Mouse (Mus musculus) kidney, embryonic 15.5 days (tissue): ENCODE measurements at regions not wholly inside any gene's neighbourhood (a gene's known extent, or its start where the extent isn't known, plus 50 kb on each side); places are given as distances from the start of the nearest gene placed in this dataset.

ENCODE experiments used
- ATAC-seq: fragments of 200-750 bp; cut with Nextera tagmentation; replicated peaks from 2 replicates; pipeline ENCODE4 v1.8.0; 2017; ENCODE audit warnings: moderate TSS enrichment; ENCODE audit not compliant: low FRiP score
- H3K27ac ChIP-seq: fragments of 300-500 bp; sonication (generic); 2 replicates; pipeline ENCODE4 v1.5.1; 2015; ENCODE audit warnings: mild to moderate bottlenecking, inconsistent platforms
- H3K27me3 ChIP-seq: fragments of 300-500 bp; sonication (generic); 2 replicates; pipeline ENCODE4 v1.6.1; 2015; ENCODE audit warnings: inconsistent platforms
- H3K36me3 ChIP-seq: fragments of 300-500 bp; sonication (generic); 2 replicates; pipeline ENCODE4 v1.6.1; 2015; ENCODE audit warnings: inconsistent platforms
- H3K4me1 ChIP-seq: fragments of 300-500 bp; sonication (generic); 2 replicates; pipeline ENCODE4 v1.6.1; 2015; ENCODE audit warnings: inconsistent platforms
- H3K4me2 ChIP-seq: fragments of 300-500 bp; sonication (generic); 2 replicates; pipeline ENCODE4 v1.6.1; 2015; ENCODE audit warnings: moderate library complexity, mild to moderate bottlenecking, inconsistent platforms
- H3K4me3 ChIP-seq: fragments of 300-500 bp; sonication (generic); replicated peaks from 2 replicates; pipeline ENCODE4 v1.5.1; 2015; ENCODE audit warnings: mild to moderate bottlenecking, inconsistent platforms
- H3K9ac ChIP-seq: fragments of 300-500 bp; sonication (generic); 2 replicates; pipeline ENCODE4 v1.6.1; 2015; ENCODE audit warnings: mild to moderate bottlenecking, inconsistent platforms
- H3K9me3 ChIP-seq: fragments of 300-500 bp; sonication (generic); replicated peaks from 2 replicates; pipeline ENCODE4 v1.6.1; 2016; ENCODE audit warnings: inconsistent platforms
- WGBS: fragments of 180-500 bp; shearing (Covaris S2); methylation state at CpG from one replicate; pipeline ENCODE4 v1.1.7; 2015; ENCODE audit warnings: mixed read lengths; 5-methylcytosine and 5-hydroxymethylcytosine counted together

- no peak for ATAC-seq
- WGBS: 43% methylated on average over 10 of the region's 10 CpGs
- H3K27ac ChIP-seq: no peak overlapping the region
- H3K4me2 ChIP-seq: no peak overlapping the region
- H3K27me3 ChIP-seq: peaks cover 42% of the 10 kb centered on the region
- H3K4me3 ChIP-seq: no peak overlapping the region
- H3K36me3 ChIP-seq: no peaks in the 10 kb centered on the region
- H3K4me1 ChIP-seq: no peaks in the 10 kb centered on the region
- H3K9ac ChIP-seq: no peak overlapping the region
- no peaks in the 10 kb centered on the region for H3K9me3 ChIP-seq
These were observed 149.4 kb upstream of the Pitx1 start for GRCm38 (mm10) chr13:55985396-55985795.

GRCm38 (mm10) chr13:55984772-55985171 is 148.8 kb upstream of the Pitx1 start:
- 62% methylated on average over 6 of the region's 6 CpGs for WGBS
- H3K27ac ChIP-seq: no peak overlapping the region

GRCm38 (mm10) chr13:55983851-55984250 is 147.9 kb upstream of the Pitx1 start:
- no peaks in the 10 kb centered on the region for H3K9me3 ChIP-seq
- H3K9ac ChIP-seq: no peak overlapping the region
- ATAC-seq: no peak
- WGBS: 51% methylated on average over 9 of the region's 9 CpGs
- no peaks in the 10 kb centered on the region for H3K36me3 ChIP-seq
- no peaks in the 10 kb centered on the region for H3K4me1 ChIP-seq
- H3K27me3 ChIP-seq: peaks cover 54% of the 10 kb centered on the region
- H3K4me3 ChIP-seq: no peak overlapping the region
- no peak overlapping the region for H3K27ac ChIP-seq
- no peak overlapping the region for H3K4me2 ChIP-seq

More at GRCm38 (mm10) chr13:55984772-55985171, 148.8 kb upstream of the Pitx1 start:
- H3K4me3 ChIP-seq: no peak overlapping the region
- ATAC-seq: no peak
- H3K9ac ChIP-seq: no peak overlapping the region
- H3K27me3 ChIP-seq: peaks cover 45% of the 10 kb centered on the region
- H3K4me2 ChIP-seq: no peak overlapping the region
- H3K9me3 ChIP-seq: no peaks in the 10 kb centered on the region
- no peaks in the 10 kb centered on the region for H3K36me3 ChIP-seq
- no peaks in the 10 kb centered on the region for H3K4me1 ChIP-seq

- H3K27ac ChIP-seq: no peak overlapping the region
- no peak for ATAC-seq
- WGBS: 61% methylated on average over 6 of the region's 6 CpGs
- peaks cover 59% of the 10 kb centered on the region for H3K27me3 ChIP-seq
- no peaks in the 10 kb centered on the region for H3K36me3 ChIP-seq
- H3K9me3 ChIP-seq: no peaks in the 10 kb centered on the region
- H3K4me2 ChIP-seq: no peak overlapping the region
- H3K9ac ChIP-seq: no peak overlapping the region
- no peak overlapping the region for H3K4me3 ChIP-seq
- peaks cover 14% of the 10 kb centered on the region for H3K4me1 ChIP-seq
These were observed 145.0 kb upstream of the Pitx1 start for GRCm38 (mm10) chr13:55981041-55981440.

- H3K27me3 ChIP-seq: peaks cover 44% of the 10 kb centered on the region
- H3K27ac ChIP-seq: no peak overlapping the region
- no peak for ATAC-seq
- H3K9ac ChIP-seq: no peak overlapping the region
- H3K4me3 ChIP-seq: no peak overlapping the region
- H3K4me2 ChIP-seq: no peak overlapping the region
- peaks cover 19% of the 10 kb centered on the region for H3K4me1 ChIP-seq
- 52% methylated on average over 3 of the region's 3 CpGs for WGBS
- H3K36me3 ChIP-seq: no peaks in the 10 kb centered on the region
- H3K9me3 ChIP-seq: no peaks in the 10 kb centered on the region
These were observed 141.9 kb upstream of the Pitx1 start for GRCm38 (mm10) chr13:55977902-55978301.

- H3K27ac ChIP-seq: 0 out of 2 replicates have a peak overlapping the region, but pooled peaks have one; percentile 32
- no peak overlapping the region for H3K4me3 ChIP-seq
- H3K36me3 ChIP-seq: no peaks in the 10 kb centered on the region
- H3K4me1 ChIP-seq: peaks cover 19% of the 10 kb centered on the region
- no peak overlapping the region for H3K4me2 ChIP-seq
- H3K9me3 ChIP-seq: no peaks in the 10 kb centered on the region
- WGBS: 14% methylated on average over 10 of the region's 10 CpGs
- H3K9ac ChIP-seq: no peak overlapping the region
- ATAC-seq: no peak
- H3K27me3 ChIP-seq: peaks cover 35% of the 10 kb centered on the region
These were observed 141.0 kb upstream of the Pitx1 start for GRCm38 (mm10) chr13:55976911-55977381.

- H3K4me1 ChIP-seq: peaks cover 19% of the 10 kb centered on the region
- peaks cover 22% of the 10 kb centered on the region for H3K27me3 ChIP-seq
- H3K9ac ChIP-seq: no peak overlapping the region
- H3K36me3 ChIP-seq: no peaks in the 10 kb centered on the region
- no peak overlapping the region for H3K4me3 ChIP-seq
- 51% methylated on average over 5 of the region's 5 CpGs for WGBS
- H3K4me2 ChIP-seq: peak overlapping the region; percentile 27; the same call in 1 of the 2 replicates
- no peak overlapping the region for H3K27ac ChIP-seq
- no peak for ATAC-seq
- H3K9me3 ChIP-seq: no peaks in the 10 kb centered on the region
These were observed 138.1 kb upstream of the Pitx1 start for GRCm38 (mm10) chr13:55974105-55974504.

GRCm38 (mm10) chr13:55970687-55971086 is 134.7 kb upstream of the Pitx1 start:
- no peak for ATAC-seq
- no peaks in the 10 kb centered on the region for H3K9me3 ChIP-seq
- H3K4me3 ChIP-seq: no peak overlapping the region
- H3K9ac ChIP-seq: no peak overlapping the region
- no peaks in the 10 kb centered on the region for H3K36me3 ChIP-seq
- H3K27me3 ChIP-seq: peaks cover 26% of the 10 kb centered on the region
- 85% methylated on average over 6 of the region's 6 CpGs for WGBS
- 0 out of 2 replicates have a peak, but pooled peaks cover 4% of the 10 kb centered on the region for H3K4me1 ChIP-seq
- no peak overlapping the region for H3K27ac ChIP-seq
- no peak overlapping the region for H3K4me2 ChIP-seq

- Histone ChIP-seq H3K36me3 (no peaks in the 10 kb centered on the region), H3K4me1 (0 out of 2 replicates have a peak, but pooled peaks cover 4% of the 10 kb centered on the region), H3K4me3 (no peak overlapping the region), H3K27me3 (peaks cover 38% of the 10 kb centered on the region), H3K27ac (no peak overlapping the region), H3K9ac (no peak overlapping the region), H3K4me2 (no peak overlapping the region), H3K9me3 (no peaks in the 10 kb centered on the region)
- 91% methylated on average over 4 of the region's 4 CpGs for WGBS
- ATAC-seq: no peak
These were observed 133.5 kb upstream of the Pitx1 start for GRCm38 (mm10) chr13:55969473-55969872.

- no peak overlapping the region for H3K27ac ChIP-seq
- H3K4me1 ChIP-seq: peaks cover 12% of the 10 kb centered on the region
- 85% methylated on average over 6 of the region's 6 CpGs for WGBS
- no peak overlapping the region for H3K4me3 ChIP-seq
- no peak overlapping the region for H3K4me2 ChIP-seq
- H3K9me3 ChIP-seq: no peaks in the 10 kb centered on the region
- no peak overlapping the region for H3K9ac ChIP-seq
- H3K27me3 ChIP-seq: peaks cover 61% of the 10 kb centered on the region
- no peak for ATAC-seq
- no peaks in the 10 kb centered on the region for H3K36me3 ChIP-seq
These were observed 131.2 kb upstream of the Pitx1 start for GRCm38 (mm10) chr13:55967151-55967550.

- WGBS: 3% methylated on average over 22 of the region's 22 CpGs
- peak overlapping the region; percentile 35 for H3K4me3 ChIP-seq
- no peak overlapping the region for H3K9ac ChIP-seq
- peaks cover 89% of the 10 kb centered on the region for H3K27me3 ChIP-seq
- H3K4me2 ChIP-seq: peak overlapping the region; percentile 66
- peak; percentile 76; the same call in 1 of the 2 replicates for ATAC-seq
- peaks cover 15% of the 10 kb centered on the region for H3K4me1 ChIP-seq
- H3K36me3 ChIP-seq: no peaks in the 10 kb centered on the region
- no peaks in the 10 kb centered on the region for H3K9me3 ChIP-seq
- no peak overlapping the region for H3K27ac ChIP-seq
These were observed 127.1 kb upstream of the Pitx1 start for GRCm38 (mm10) chr13:55963005-55963620.

GRCm38 (mm10) chr13:55962254-55962866 is 126.4 kb upstream of the Pitx1 start:
- H3K27ac ChIP-seq: no peak overlapping the region
- WGBS: 6% methylated on average over 18 of the region's 18 CpGs
- peak overlapping the region; percentile 66 for H3K4me2 ChIP-seq
- H3K4me1 ChIP-seq: peaks cover 15% of the 10 kb centered on the region
- peaks cover 90% of the 10 kb centered on the region for H3K27me3 ChIP-seq
- H3K9ac ChIP-seq: no peak overlapping the region
- H3K36me3 ChIP-seq: no peaks in the 10 kb centered on the region
- H3K9me3 ChIP-seq: no peaks in the 10 kb centered on the region
- 0 out of 2 replicates have a peak, but pooled peaks have one; percentile 58 for ATAC-seq
- H3K4me3 ChIP-seq: peak overlapping the region; percentile 35
